Mouse (Mus musculus) ES-Bruce4 (cell line): ENCODE results near the gene Selenof.

Source experiments
- CTCF ChIP-seq: IDR thresholded peaks from one replicate; pipeline ENCODE4 v1.8.1; 2011; ENCODE audit warnings: low read depth, low read length
- EP300 ChIP-seq: IDR thresholded peaks from 2 replicates; pipeline ENCODE4 v1.6.1; 2011; ENCODE audit warnings: low read depth, low read length; ENCODE audit not compliant: insufficient read depth
- POLR2A ChIP-seq: IDR thresholded peaks from one replicate; pipeline ENCODE4 v1.8.1; 2011; ENCODE audit warnings: low read length; ENCODE audit not compliant: insufficient read depth

- no peak for TF ChIP-seq CTCF
- TF ChIP-seq EP300, result no peak
- no peak for TF ChIP-seq POLR2A
Observed at GRCm38 (mm10) chr3:144597790-144598467, 27.8 kb downstream of the Selenof start.
